Mouse (Mus musculus): Measurements from ENCODE around the gene Etfa. TPM values are rescaled to one million over a fixed set of nuclear protein-coding genes. Genes with fewer than 3 reads are reported as not detected.

The Etfa gene
- polyA plus RNA-seq, 1 experiment from 2014 or later, result 151 TPM

GRCm38 (mm10) chr9:55507922-55508321, 4.1 kb downstream of the Etfa start:
- Histone ChIP-seq H3K27ac (replicated peaks) (no peak overlapping the region), H3K36me3 (no peaks in the 10 kb centered on the region), H3K4me1 (peaks cover 19% of the 10 kb centered on the region), H3K27me3 (ENCODE audit: low read depth, poor library complexity, severe bottlenecking) (peaks cover 4% of the 10 kb centered on the region; the same call in 1 of the 2 replicates), H3K4me3 (no peak overlapping the region), H3K9me3 (replicated peaks) (no peaks in the 10 kb centered on the region)
- WGBS, result 89% methylated on average over 3 of the region's 3 CpGs
- no peak for DNase-seq (ENCODE audit: low spot score)

GRCm38 (mm10) chr9:55482116-55482515, 29.9 kb downstream of the Etfa start:
- 91% methylated on average over 2 of the region's 2 CpGs for WGBS
- no peak for DNase-seq (ENCODE audit: low spot score)
- H3K27ac ChIP-seq (replicated peaks), result no peak overlapping the region
- no peaks in the 10 kb centered on the region for H3K27me3 ChIP-seq (ENCODE audit: low read depth, poor library complexity, severe bottlenecking)
- H3K4me1 ChIP-seq, result no peaks in the 10 kb centered on the region
- H3K36me3 ChIP-seq, result peaks cover 28% of the 10 kb centered on the region
- H3K4me3 ChIP-seq, result no peak overlapping the region
- H3K9me3 ChIP-seq (replicated peaks), result no peaks in the 10 kb centered on the region

GRCm38 (mm10) chr9:55478699-55479098, 33.3 kb downstream of the Etfa start:
- Histone ChIP-seq H3K27me3 (ENCODE audit: low read depth, poor library complexity, severe bottlenecking) (no peaks in the 10 kb centered on the region), H3K4me1 (no peaks in the 10 kb centered on the region), H3K4me3 (no peak overlapping the region), H3K27ac (replicated peaks) (no peak overlapping the region), H3K36me3 (peaks cover 19% of the 10 kb centered on the region; the same call in 1 of the 2 replicates), H3K9me3 (replicated peaks) (no peaks in the 10 kb centered on the region)
- DNase-seq (ENCODE audit: low spot score), result no peak

GRCm38 (mm10) chr9:55476084-55476483, 36.0 kb downstream of the Etfa start:
- H3K36me3 ChIP-seq, result peaks cover 7% of the 10 kb centered on the region; the same call in 1 of the 2 replicates
- WGBS, result 79% methylated on average over 1 of the region's 1 CpGs

GRCm38 (mm10) chr9:55468397-55468796, 43.6 kb downstream of the Etfa start:
- no peak for DNase-seq (ENCODE audit: low spot score)
- H3K27ac ChIP-seq (replicated peaks), result no peak overlapping the region
- H3K36me3 ChIP-seq, result no peaks in the 10 kb centered on the region
- H3K27me3 ChIP-seq (ENCODE audit: low read depth, poor library complexity, severe bottlenecking), result no peaks in the 10 kb centered on the region
- no peak overlapping the region for H3K4me3 ChIP-seq
- WGBS, result 93% methylated on average over 1 of the region's 1 CpGs
- no peaks in the 10 kb centered on the region for H3K4me1 ChIP-seq
- no peaks in the 10 kb centered on the region for H3K9me3 ChIP-seq (replicated peaks)

More at GRCm38 (mm10) chr9:55476084-55476483, 36.0 kb downstream of the Etfa start:
- no peaks in the 10 kb centered on the region for H3K4me1 ChIP-seq
- no peaks in the 10 kb centered on the region for H3K9me3 ChIP-seq (replicated peaks)
- no peak for DNase-seq (ENCODE audit: low spot score)
- no peaks in the 10 kb centered on the region for H3K27me3 ChIP-seq (ENCODE audit: low read depth, poor library complexity, severe bottlenecking)
- H3K27ac ChIP-seq (replicated peaks), result no peak overlapping the region
- no peak overlapping the region for H3K4me3 ChIP-seq

- no peak for DNase-seq (ENCODE audit: low spot score)
- WGBS, result 92% methylated on average over 5 of the region's 5 CpGs
Measured at GRCm38 (mm10) chr9:55453366-55453765, 58.7 kb downstream of the Etfa start.

GRCm38 (mm10) chr9:55452906-55453305, 59.1 kb downstream of the Etfa start:
- Histone ChIP-seq H3K36me3 (no peaks in the 10 kb centered on the region), H3K9me3 (replicated peaks) (no peaks in the 10 kb centered on the region), H3K4me3 (no peak overlapping the region), H3K27me3 (ENCODE audit: low read depth, poor library complexity, severe bottlenecking) (no peaks in the 10 kb centered on the region), H3K27ac (replicated peaks) (no peak overlapping the region), H3K4me1 (peaks cover 7% of the 10 kb centered on the region; the same call in 1 of the 2 replicates)
- DNase-seq (ENCODE audit: low spot score), result no peak
- WGBS, result 95% methylated on average over 1 of the region's 1 CpGs

More at GRCm38 (mm10) chr9:55453366-55453765, 58.7 kb downstream of the Etfa start:
- H3K4me3 ChIP-seq, result no peak overlapping the region
- no peaks in the 10 kb centered on the region for H3K9me3 ChIP-seq (replicated peaks)
- H3K4me1 ChIP-seq, result peaks cover 7% of the 10 kb centered on the region; the same call in 1 of the 2 replicates
- no peaks in the 10 kb centered on the region for H3K27me3 ChIP-seq (ENCODE audit: low read depth, poor library complexity, severe bottlenecking)
- no peak overlapping the region for H3K27ac ChIP-seq (replicated peaks)
- no peaks in the 10 kb centered on the region for H3K36me3 ChIP-seq

GRCm38 (mm10) chr9:55451426-55451825, 60.6 kb downstream of the Etfa start:
- no peaks in the 10 kb centered on the region for H3K36me3 ChIP-seq
- 92% methylated on average over 3 of the region's 3 CpGs for WGBS
- no peak overlapping the region for H3K27ac ChIP-seq (replicated peaks)
- DNase-seq (ENCODE audit: low spot score), result no peak
- no peaks in the 10 kb centered on the region for H3K9me3 ChIP-seq (replicated peaks)
- no peaks in the 10 kb centered on the region for H3K27me3 ChIP-seq (ENCODE audit: low read depth, poor library complexity, severe bottlenecking)
- no peak overlapping the region for H3K4me3 ChIP-seq
- H3K4me1 ChIP-seq, result peaks cover 7% of the 10 kb centered on the region; the same call in 1 of the 2 replicates

GRCm38 (mm10) chr9:55450035-55450434, 62.0 kb downstream of the Etfa start:
- WGBS, result 90% methylated on average over 6 of the region's 6 CpGs

GRCm38 (mm10) chr9:55449108-55449507, 62.9 kb downstream of the Etfa start:
- H3K36me3 ChIP-seq, result no peaks in the 10 kb centered on the region
- H3K27me3 ChIP-seq (ENCODE audit: low read depth, poor library complexity, severe bottlenecking), result no peaks in the 10 kb centered on the region
- H3K4me1 ChIP-seq, result peaks cover 7% of the 10 kb centered on the region; the same call in 1 of the 2 replicates
- 76% methylated on average over 1 of the region's 1 CpGs for WGBS
- H3K4me3 ChIP-seq, result no peak overlapping the region
- no peak for DNase-seq (ENCODE audit: low spot score)
- no peaks in the 10 kb centered on the region for H3K9me3 ChIP-seq (replicated peaks)
- H3K27ac ChIP-seq (replicated peaks), result no peak overlapping the region

More at GRCm38 (mm10) chr9:55450035-55450434, 62.0 kb downstream of the Etfa start:
- Histone ChIP-seq H3K9me3 (replicated peaks) (no peaks in the 10 kb centered on the region), H3K36me3 (no peaks in the 10 kb centered on the region), H3K27me3 (ENCODE audit: low read depth, poor library complexity, severe bottlenecking) (no peaks in the 10 kb centered on the region), H3K27ac (replicated peaks) (no peak overlapping the region), H3K4me1 (peaks cover 7% of the 10 kb centered on the region; the same call in 1 of the 2 replicates), H3K4me3 (no peak overlapping the region)
- no peak for DNase-seq (ENCODE audit: low spot score)

- Histone ChIP-seq H3K27me3 (ENCODE audit: low read depth, poor library complexity, severe bottlenecking) (no peaks in the 10 kb centered on the region), H3K4me3 (no peak overlapping the region), H3K27ac (replicated peaks) (no peak overlapping the region), H3K9me3 (replicated peaks) (no peaks in the 10 kb centered on the region), H3K36me3 (no peaks in the 10 kb centered on the region), H3K4me1 (peaks cover 7% of the 10 kb centered on the region; the same call in 1 of the 2 replicates)
- 89% methylated on average over 4 of the region's 4 CpGs for WGBS
- DNase-seq (ENCODE audit: low spot score), result no peak
Measured at GRCm38 (mm10) chr9:55447509-55447908, 64.5 kb downstream of the Etfa start.

GRCm38 (mm10) chr9:55439206-55439780, 72.8 kb downstream of the Etfa start:
- Histone ChIP-seq H3K9me3 (replicated peaks) (no peaks in the 10 kb centered on the region), H3K4me1 (no peaks in the 10 kb centered on the region), H3K27ac (replicated peaks) (no peak overlapping the region), H3K4me3 (no peak overlapping the region), H3K27me3 (ENCODE audit: low read depth, poor library complexity, severe bottlenecking) (no peaks in the 10 kb centered on the region), H3K36me3 (no peaks in the 10 kb centered on the region)
- peak; percentile 8 for DNase-seq (ENCODE audit: low spot score)
- whole genome bisulfite sequencing, result 87% methylated on average over 5 of the region's 5 CpGs

GRCm38 (mm10) chr9:55438433-55438832, 73.6 kb downstream of the Etfa start:
- Histone ChIP-seq H3K4me1 (peaks cover 5% of the 10 kb centered on the region), H3K4me3 (no peak overlapping the region), H3K27ac (replicated peaks) (no peak overlapping the region), H3K36me3 (no peaks in the 10 kb centered on the region), H3K27me3 (ENCODE audit: low read depth, poor library complexity, severe bottlenecking) (no peaks in the 10 kb centered on the region), H3K9me3 (replicated peaks) (no peaks in the 10 kb centered on the region)
- WGBS, result 76% methylated on average over 3 of the region's 3 CpGs
- no peak for DNase-seq (ENCODE audit: low spot score)
